Mouse (Mus musculus) testis, adult 2 months (tissue): Measurements from ENCODE around the gene Arfgap1. TPM values are rescaled to one million over a fixed set of nuclear protein-coding genes. Genes with fewer than 3 reads are reported as not detected.

Experiments
- H3K27ac ChIP-seq: fragments of 200-500 bp; 2 replicates; pipeline ENCODE4 v1.5.1; 2012; ENCODE audit warnings: low read depth, low read length; ENCODE audit not compliant: control insufficient read depth, insufficient read depth
- H3K27me3 ChIP-seq: fragments of 200-500 bp; 2 replicates; pipeline ENCODE4 v1.6.1; 2012; ENCODE audit warnings: mild to moderate bottlenecking, low read length, moderate library complexity; ENCODE audit not compliant: control insufficient read depth, insufficient read depth
- H3K36me3 ChIP-seq: fragments of 200-500 bp; 2 replicates; pipeline ENCODE4 v1.6.1; 2012; ENCODE audit warnings: mild to moderate bottlenecking, low read length; ENCODE audit not compliant: control insufficient read depth, insufficient read depth
- H3K4me1 ChIP-seq: fragments of 200-500 bp; 2 replicates; pipeline ENCODE4 v1.6.1; 2012; ENCODE audit warnings: low read length; ENCODE audit not compliant: control insufficient read depth, insufficient read depth
- H3K4me3 ChIP-seq: fragments of 200-500 bp; 2 replicates; pipeline ENCODE4 v1.5.1; 2012; ENCODE audit warnings: low read depth, mild to moderate bottlenecking, low read length, moderate library complexity, mixed read lengths; ENCODE audit not compliant: control insufficient read depth
- CTCF ChIP-seq: fragments of 200-500 bp; IDR thresholded peaks from 2 replicates; pipeline ENCODE4 v1.5.1; 2012; ENCODE audit warnings: low read depth, mild to moderate bottlenecking, inconsistent platforms, low read length, moderate library complexity; ENCODE audit not compliant: control insufficient read depth, insufficient read depth, insufficient replicate concordance
- POLR2A ChIP-seq: fragments of 200-500 bp; IDR thresholded peaks from 2 replicates; pipeline ENCODE4 v1.6.1; 2012; ENCODE audit warnings: low read depth, mild to moderate bottlenecking, inconsistent platforms, low read length, moderate library complexity; ENCODE audit not compliant: control insufficient read depth
- polyA plus RNA-seq: library from polyadenylated mRNA; depleted of rRNA; stranded (reverse); fragments of >200 nt; gene quantifications from 2 replicates; pipeline ENCODE4 v1.2.3, GENCODE M21; 2012

Gene Arfgap1
- polyA plus RNA-seq, 1 experiment: 31.2 TPM

DNA sequence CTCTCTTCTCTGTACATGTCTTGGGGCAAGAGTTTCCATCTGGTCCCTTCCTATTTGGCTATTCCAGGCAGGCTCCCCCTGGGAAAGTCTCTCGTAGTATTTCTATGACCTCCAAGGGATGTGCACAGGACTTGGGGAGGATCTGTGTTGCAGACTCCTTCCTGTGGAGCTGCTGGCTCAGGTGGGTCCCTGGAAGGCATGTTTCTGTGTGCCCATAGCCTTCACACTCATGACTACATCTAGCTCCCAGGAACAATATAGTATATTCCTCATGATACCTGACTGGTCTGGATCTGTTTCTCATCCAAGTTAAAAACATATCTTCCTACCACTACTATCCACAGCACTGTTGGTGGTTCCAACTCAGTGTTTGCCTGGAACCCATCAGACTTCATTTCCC is 20.0 kb downstream of the Arfgap1 start:
- Histone ChIP-seq H3K27ac (no peak overlapping the region), H3K4me3 (no peak overlapping the region), H3K27me3 (no peaks in the 10 kb centered on the region), H3K4me1 (no peaks in the 10 kb centered on the region), H3K36me3 (no peaks in the 10 kb centered on the region)
- TF ChIP-seq CTCF (no peak), POLR2A (no peak)

DNA sequence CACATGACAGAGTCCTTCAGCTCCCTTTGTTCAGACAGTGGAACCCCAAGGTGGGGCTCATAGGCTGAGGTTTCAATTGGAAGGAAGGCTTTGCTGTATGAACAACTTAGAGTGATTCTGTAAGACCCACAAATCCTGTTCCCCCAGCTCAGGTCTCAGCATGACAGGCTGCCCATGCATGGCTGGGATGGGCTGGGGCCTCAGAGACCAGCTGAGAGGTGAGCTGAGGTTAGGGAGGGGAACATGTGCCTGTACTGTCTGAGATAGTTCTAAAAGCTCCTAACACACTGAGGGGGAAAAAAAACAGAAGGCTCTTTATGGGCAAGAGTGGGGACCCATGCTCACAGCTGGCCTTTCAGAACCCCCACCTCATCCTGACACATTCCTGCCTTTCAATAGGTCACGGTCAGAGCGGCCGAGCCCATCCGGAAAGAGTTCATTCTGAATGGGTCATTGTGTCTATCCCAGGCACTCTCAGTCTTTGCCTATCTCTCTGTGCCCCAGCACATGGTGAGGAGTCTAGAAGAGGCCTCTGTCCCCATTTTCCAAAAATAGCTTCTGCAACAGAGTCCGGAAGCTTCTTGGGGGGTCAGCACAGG is 20.5 kb downstream of the Arfgap1 start:
- H3K4me3 ChIP-seq: no peak overlapping the region
- no peak overlapping the region for H3K27ac ChIP-seq
- no peaks in the 10 kb centered on the region for H3K36me3 ChIP-seq
- no peak for TF ChIP-seq POLR2A
- no peak for TF ChIP-seq CTCF
- H3K27me3 ChIP-seq: no peaks in the 10 kb centered on the region
- no peaks in the 10 kb centered on the region for H3K4me1 ChIP-seq

DNA sequence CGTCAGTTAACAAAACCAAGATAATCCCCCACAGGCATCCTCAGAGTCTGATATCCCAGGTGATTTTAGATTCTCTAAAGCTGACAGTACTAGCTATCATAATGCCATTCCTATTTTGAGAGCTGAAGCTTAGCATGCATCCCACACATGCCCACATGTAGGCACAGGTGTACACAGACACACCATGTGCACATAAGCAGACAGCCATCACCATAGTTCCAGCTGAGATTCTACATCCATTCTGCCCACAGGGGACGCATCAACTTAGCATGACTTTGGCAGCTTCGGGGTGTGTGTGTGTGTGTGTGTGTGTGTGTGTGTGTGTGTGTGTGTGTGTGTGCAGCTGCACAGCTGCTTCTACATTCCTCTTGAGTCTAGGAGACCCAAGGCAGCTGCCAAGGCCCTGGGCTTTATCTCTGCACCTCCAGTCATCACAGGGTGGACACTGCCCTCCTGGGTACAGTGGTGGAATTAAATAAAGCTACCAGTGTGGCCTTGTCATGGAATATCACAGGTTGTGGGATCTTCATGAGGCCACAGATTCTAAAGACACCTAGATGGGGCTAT is 21.4 kb downstream of the Arfgap1 start:
- Histone ChIP-seq H3K4me3 (no peak overlapping the region), H3K36me3 (no peaks in the 10 kb centered on the region), H3K27ac (no peak overlapping the region), H3K4me1 (no peaks in the 10 kb centered on the region), H3K27me3 (no peaks in the 10 kb centered on the region)
- no peak for TF ChIP-seq CTCF
- TF ChIP-seq POLR2A: no peak

DNA sequence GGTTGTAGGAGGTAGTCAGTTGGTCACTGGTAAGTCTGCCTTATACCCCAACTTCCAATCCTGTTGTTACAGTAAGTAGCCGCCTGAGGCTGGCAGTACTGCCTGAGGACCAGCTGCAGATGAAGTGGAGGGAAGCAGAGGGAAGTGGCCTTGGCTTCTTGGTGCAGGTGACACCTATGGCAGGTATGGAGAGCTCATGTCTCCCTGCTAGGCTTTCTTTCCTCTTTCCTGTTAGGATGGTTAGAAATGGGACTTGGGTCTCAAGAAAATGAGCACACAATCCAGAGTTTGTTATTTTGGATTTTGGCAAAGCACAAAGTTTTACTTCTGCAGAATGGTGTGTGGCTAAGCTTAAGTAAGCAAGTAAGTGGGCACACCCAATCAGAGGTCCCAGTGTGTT is 21.9 kb downstream of the Arfgap1 start:
- H3K27ac ChIP-seq: no peak overlapping the region
- H3K4me3 ChIP-seq: no peak overlapping the region
- no peaks in the 10 kb centered on the region for H3K27me3 ChIP-seq
- TF ChIP-seq CTCF (no peak), POLR2A (no peak)
- H3K4me1 ChIP-seq: no peaks in the 10 kb centered on the region
- no peaks in the 10 kb centered on the region for H3K36me3 ChIP-seq

DNA sequence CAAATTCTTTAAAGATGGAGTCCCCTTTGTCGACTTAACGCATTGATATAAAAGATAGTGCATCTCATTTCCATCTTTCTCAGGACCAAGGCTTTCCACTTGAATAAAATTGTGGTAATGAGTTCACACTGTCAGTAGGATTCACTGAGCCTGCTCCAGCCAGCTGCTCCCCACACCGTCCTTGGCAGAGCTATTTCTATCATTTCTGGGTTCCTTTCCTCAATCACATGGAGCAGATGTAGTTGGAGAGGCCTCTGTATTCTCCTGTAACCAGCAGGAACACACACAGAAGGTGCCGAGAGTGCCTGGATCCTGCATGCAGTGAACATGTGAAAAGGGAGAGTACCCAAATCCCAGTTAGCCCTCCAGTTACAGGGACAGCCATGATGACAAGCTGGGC is 23.3 kb downstream of the Arfgap1 start:
- no peak overlapping the region for H3K4me3 ChIP-seq
- no peaks in the 10 kb centered on the region for H3K27me3 ChIP-seq
- TF ChIP-seq POLR2A (no peak), CTCF (no peak)
- H3K4me1 ChIP-seq: no peaks in the 10 kb centered on the region
- H3K27ac ChIP-seq: no peak overlapping the region
- H3K36me3 ChIP-seq: no peaks in the 10 kb centered on the region

DNA sequence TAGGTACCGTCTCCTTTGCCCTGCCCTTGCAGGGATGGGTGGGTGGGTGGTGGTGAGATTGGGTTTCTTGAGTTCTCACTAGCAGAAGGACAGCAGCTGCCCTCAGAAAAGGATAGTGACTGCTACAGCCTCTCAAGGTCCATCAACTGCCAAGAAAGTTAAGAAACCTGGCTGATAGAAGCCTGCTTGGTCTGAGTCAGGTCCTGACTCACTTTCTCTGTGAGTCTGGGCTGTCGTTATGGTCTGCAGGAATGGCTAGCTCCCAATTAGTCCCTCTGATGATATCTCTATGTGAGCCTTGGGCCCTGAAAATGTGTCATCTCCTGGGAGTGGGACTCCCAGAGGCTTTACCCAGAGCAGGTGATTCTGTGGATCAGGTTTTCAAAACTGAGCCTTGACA is 27.3 kb downstream of the Arfgap1 start:
- no peaks in the 10 kb centered on the region for H3K4me1 ChIP-seq
- H3K27ac ChIP-seq: no peak overlapping the region
- H3K36me3 ChIP-seq: no peaks in the 10 kb centered on the region; the same call in 1 of the 2 replicates
- TF ChIP-seq CTCF (no peak), POLR2A (no peak)
- H3K27me3 ChIP-seq: no peaks in the 10 kb centered on the region
- no peak overlapping the region for H3K4me3 ChIP-seq

DNA sequence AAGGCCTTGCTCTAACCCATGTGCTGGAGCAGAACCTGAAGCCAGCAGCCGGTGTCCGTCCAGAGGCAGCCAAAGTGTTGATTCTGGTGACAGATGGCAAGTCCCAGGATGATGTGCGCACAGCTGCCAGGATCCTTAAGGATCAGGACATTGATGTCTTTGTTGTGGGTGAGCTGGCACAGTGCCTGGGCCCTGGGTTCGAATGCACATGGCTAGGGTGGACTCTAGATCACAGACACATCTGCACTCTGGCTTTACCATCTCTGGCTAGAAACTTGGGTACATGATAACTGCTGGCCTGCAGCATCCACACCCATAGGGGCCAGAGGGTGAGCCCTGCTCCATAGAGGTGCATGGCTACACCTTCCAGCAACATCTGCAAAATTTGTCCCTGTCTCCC is 28.4 kb downstream of the Arfgap1 start:
- Histone ChIP-seq H3K27ac (no peak overlapping the region), H3K27me3 (no peaks in the 10 kb centered on the region)
- TF ChIP-seq POLR2A (no peak), CTCF (no peak)

More for the DNA sequence above, 28.4 kb downstream of the Arfgap1 start:
- Histone ChIP-seq H3K4me3 (no peak overlapping the region), H3K36me3 (no peaks in the 10 kb centered on the region; the same call in 1 of the 2 replicates), H3K4me1 (no peaks in the 10 kb centered on the region)
